Mouse (Mus musculus) lung, embryonic 15.5 days (tissue): ENCODE measurements at regions not wholly inside any gene's neighbourhood (a gene's known extent, or its start where the extent isn't known, plus 50 kb on each side); places are given as distances from the start of the nearest gene placed in this dataset.

ENCODE experiments used
- ATAC-seq: fragments of 200-750 bp; cut with Nextera tagmentation; 2 replicates; pipeline ENCODE4 v1.8.0; 2017; ENCODE audit warnings: moderate number of reproducible peaks, borderline replicate concordance; ENCODE audit not compliant: low FRiP score, low TSS enrichment; ENCODE audit errors: extremely low read depth
- H3K27ac ChIP-seq: fragments of 300-500 bp; sonication (generic); 2 replicates; pipeline ENCODE4 v1.5.1; 2015; ENCODE audit warnings: moderate library complexity, mild to moderate bottlenecking, inconsistent platforms
- H3K27me3 ChIP-seq: fragments of 300-500 bp; sonication (generic); 2 replicates; pipeline ENCODE4 v1.6.1; 2015; ENCODE audit warnings: inconsistent platforms
- H3K36me3 ChIP-seq: fragments of 300-500 bp; sonication (generic); 2 replicates; pipeline ENCODE4 v1.6.1; 2015; ENCODE audit warnings: inconsistent platforms
- H3K4me1 ChIP-seq: fragments of 300-500 bp; sonication (generic); 2 replicates; pipeline ENCODE4 v1.6.1; 2015; ENCODE audit warnings: inconsistent platforms
- H3K4me2 ChIP-seq: fragments of 300-500 bp; sonication (generic); 2 replicates; pipeline ENCODE4 v1.6.1; 2015; ENCODE audit warnings: inconsistent platforms, mild to moderate bottlenecking, moderate library complexity
- H3K4me3 ChIP-seq: fragments of 300-500 bp; sonication (generic); 2 replicates; pipeline ENCODE4 v1.5.1; 2015; ENCODE audit warnings: mild to moderate bottlenecking, inconsistent platforms
- H3K9ac ChIP-seq: fragments of 300-500 bp; sonication (generic); 2 replicates; pipeline ENCODE4 v1.6.1; 2015; ENCODE audit warnings: inconsistent platforms
- H3K9me3 ChIP-seq: fragments of 300-500 bp; sonication (generic); 2 replicates; pipeline ENCODE4 v1.6.1; 2016; ENCODE audit warnings: inconsistent platforms
- WGBS: fragments of 180-500 bp; shearing (Covaris S2); methylation state at CpG from one replicate; pipeline ENCODE4 v1.1.7; 2015; 5-methylcytosine and 5-hydroxymethylcytosine counted together

GRCm38 (mm10) chr12:36943903-36944302, 164.4 kb upstream of the Meox2 start:
- peak; percentile 70; the same call in 1 of the 2 replicates for ATAC-seq
- Histone ChIP-seq H3K27ac (0 out of 2 replicates have a peak overlapping the region, but pooled peaks have one; percentile 15), H3K4me1 (peaks cover 10% of the 10 kb centered on the region; the same call in 1 of the 2 replicates), H3K4me2 (no peak overlapping the region), H3K36me3 (no peaks in the 10 kb centered on the region), H3K9me3 (no peaks in the 10 kb centered on the region), H3K9ac (no peak overlapping the region), H3K4me3 (no peak overlapping the region), H3K27me3 (no peaks in the 10 kb centered on the region)
- 41% methylated on average over 1 of the region's 1 CpGs for WGBS

GRCm38 (mm10) chr12:36945964-36946363, 162.4 kb upstream of the Meox2 start:
- H3K27ac ChIP-seq, result peak overlapping the region; percentile 72
- H3K9ac ChIP-seq, result no peak overlapping the region

GRCm38 (mm10) chr12:36947902-36948301, 160.4 kb upstream of the Meox2 start:
- Histone ChIP-seq H3K9me3 (no peaks in the 10 kb centered on the region), H3K4me1 (peaks cover 14% of the 10 kb centered on the region; the same call in 1 of the 2 replicates), H3K4me3 (no peak overlapping the region), H3K4me2 (no peak overlapping the region), H3K27ac (no peak overlapping the region), H3K27me3 (no peaks in the 10 kb centered on the region), H3K9ac (no peak overlapping the region), H3K36me3 (no peaks in the 10 kb centered on the region)
- WGBS, result 87% methylated on average over 3 of the region's 3 CpGs
- ATAC-seq, result no peak

More at GRCm38 (mm10) chr12:36945964-36946363, 162.4 kb upstream of the Meox2 start:
- Histone ChIP-seq H3K9me3 (no peaks in the 10 kb centered on the region), H3K4me2 (no peak overlapping the region), H3K27me3 (no peaks in the 10 kb centered on the region), H3K36me3 (no peaks in the 10 kb centered on the region), H3K4me3 (no peak overlapping the region), H3K4me1 (peaks cover 14% of the 10 kb centered on the region; the same call in 1 of the 2 replicates)
- ATAC-seq, result peak; percentile 89
- WGBS, result 23% methylated on average over 1 of the region's 1 CpGs

- Histone ChIP-seq H3K27me3 (no peaks in the 10 kb centered on the region), H3K36me3 (no peaks in the 10 kb centered on the region), H3K4me3 (no peak overlapping the region), H3K27ac (no peak overlapping the region), H3K4me2 (no peak overlapping the region), H3K9me3 (no peaks in the 10 kb centered on the region), H3K9ac (no peak overlapping the region), H3K4me1 (peaks cover 14% of the 10 kb centered on the region; the same call in 1 of the 2 replicates)
- 79% methylated on average over 2 of the region's 2 CpGs for WGBS
- ATAC-seq, result no peak
Observed at GRCm38 (mm10) chr12:36949096-36949738, 159.1 kb upstream of the Meox2 start.

- WGBS, result 39% methylated on average over 3 of the region's 3 CpGs
- Histone ChIP-seq H3K36me3 (no peaks in the 10 kb centered on the region), H3K27ac (peak overlapping the region; percentile 41; the same call in 1 of the 2 replicates), H3K4me1 (no peaks in the 10 kb centered on the region), H3K4me3 (no peak overlapping the region), H3K4me2 (no peak overlapping the region), H3K9ac (no peak overlapping the region), H3K27me3 (no peaks in the 10 kb centered on the region), H3K9me3 (no peaks in the 10 kb centered on the region)
- ATAC-seq, result peak; percentile 55; the same call in 1 of the 2 replicates
Observed at GRCm38 (mm10) chr12:36974432-36975094, 133.8 kb upstream of the Meox2 start.

GRCm38 (mm10) chr12:36977141-36977540, 131.2 kb upstream of the Meox2 start:
- ATAC-seq, result peak; percentile 39; the same call in 1 of the 2 replicates
- Histone ChIP-seq H3K9me3 (no peaks in the 10 kb centered on the region), H3K27ac (no peak overlapping the region), H3K36me3 (no peaks in the 10 kb centered on the region), H3K4me2 (no peak overlapping the region), H3K4me3 (no peak overlapping the region), H3K4me1 (no peaks in the 10 kb centered on the region), H3K27me3 (no peaks in the 10 kb centered on the region), H3K9ac (no peak overlapping the region)
- 28% methylated on average over 3 of the region's 3 CpGs for WGBS

- Histone ChIP-seq H3K36me3 (no peaks in the 10 kb centered on the region), H3K4me2 (no peak overlapping the region), H3K27ac (no peak overlapping the region), H3K4me3 (no peak overlapping the region), H3K27me3 (no peaks in the 10 kb centered on the region), H3K9ac (no peak overlapping the region), H3K4me1 (no peaks in the 10 kb centered on the region), H3K9me3 (no peaks in the 10 kb centered on the region)
- 42% methylated on average over 4 of the region's 4 CpGs for WGBS
- no peak for ATAC-seq
Observed at GRCm38 (mm10) chr12:36991135-36991534, 117.2 kb upstream of the Meox2 start.

- WGBS, result 58% methylated on average over 4 of the region's 4 CpGs
- ATAC-seq, result peak; percentile 74; the same call in 1 of the 2 replicates
- H3K27ac ChIP-seq, result peak overlapping the region; percentile 3; the same call in 1 of the 2 replicates
Observed at GRCm38 (mm10) chr12:36991970-36992369, 116.4 kb upstream of the Meox2 start.

GRCm38 (mm10) chr12:37001401-37001800, 106.9 kb upstream of the Meox2 start:
- no peak overlapping the region for H3K9ac ChIP-seq
- H3K27me3 ChIP-seq, result no peaks in the 10 kb centered on the region
- 61% methylated on average over 3 of the region's 3 CpGs for WGBS
- H3K36me3 ChIP-seq, result no peaks in the 10 kb centered on the region
- ATAC-seq, result no peak
- no peaks in the 10 kb centered on the region for H3K9me3 ChIP-seq
- no peak overlapping the region for H3K27ac ChIP-seq
- H3K4me1 ChIP-seq, result no peaks in the 10 kb centered on the region
- no peak overlapping the region for H3K4me2 ChIP-seq
- H3K4me3 ChIP-seq, result no peak overlapping the region

More at GRCm38 (mm10) chr12:36991970-36992369, 116.4 kb upstream of the Meox2 start:
- no peaks in the 10 kb centered on the region for H3K4me1 ChIP-seq
- no peak overlapping the region for H3K4me2 ChIP-seq
- H3K9ac ChIP-seq, result no peak overlapping the region
- no peaks in the 10 kb centered on the region for H3K36me3 ChIP-seq
- no peaks in the 10 kb centered on the region for H3K27me3 ChIP-seq
- H3K4me3 ChIP-seq, result no peak overlapping the region
- H3K9me3 ChIP-seq, result no peaks in the 10 kb centered on the region

- Histone ChIP-seq H3K4me3 (no peak overlapping the region), H3K4me2 (no peak overlapping the region), H3K27ac (no peak overlapping the region), H3K9ac (no peak overlapping the region), H3K36me3 (no peaks in the 10 kb centered on the region), H3K27me3 (no peaks in the 10 kb centered on the region), H3K4me1 (no peaks in the 10 kb centered on the region), H3K9me3 (no peaks in the 10 kb centered on the region)
- ATAC-seq, result no peak
- WGBS, result 34% methylated on average over 1 of the region's 1 CpGs
Observed at GRCm38 (mm10) chr12:37005262-37005661, 103.1 kb upstream of the Meox2 start.

GRCm38 (mm10) chr12:37010306-37010705, 98.0 kb upstream of the Meox2 start:
- WGBS, result 64% methylated on average over 1 of the region's 1 CpGs
- no peak for ATAC-seq
- Histone ChIP-seq H3K4me3 (no peak overlapping the region), H3K9ac (no peak overlapping the region), H3K9me3 (no peaks in the 10 kb centered on the region), H3K27ac (no peak overlapping the region), H3K4me2 (no peak overlapping the region), H3K4me1 (no peaks in the 10 kb centered on the region), H3K27me3 (no peaks in the 10 kb centered on the region), H3K36me3 (no peaks in the 10 kb centered on the region)

GRCm38 (mm10) chr12:37014401-37014800, 93.9 kb upstream of the Meox2 start:
- Histone ChIP-seq H3K4me2 (no peak overlapping the region), H3K9ac (no peak overlapping the region), H3K4me1 (no peaks in the 10 kb centered on the region), H3K36me3 (no peaks in the 10 kb centered on the region), H3K9me3 (no peaks in the 10 kb centered on the region), H3K4me3 (no peak overlapping the region), H3K27ac (no peak overlapping the region), H3K27me3 (no peaks in the 10 kb centered on the region)
- no peak for ATAC-seq
- WGBS, result 75% methylated on average over 4 of the region's 4 CpGs
